Mouse (Mus musculus) embryonic facial prominence, embryonic 15.5 days (tissue): Measurements from ENCODE around the gene Atl1. TPM values are rescaled to one million over a fixed set of nuclear protein-coding genes. Genes with fewer than 3 reads are reported as not detected.

ENCODE experiments used
- ATAC-seq: fragments of 200-750 bp; cut with Nextera tagmentation; 2 replicates; pipeline ENCODE4 v1.8.0; 2017; ENCODE audit warnings: low read depth, moderate TSS enrichment; ENCODE audit not compliant: insufficient number of reproducible peaks, low FRiP score, low TSS enrichment
- H3K27ac ChIP-seq: fragments of 300-500 bp; sonication (generic); replicated peaks from 2 replicates; pipeline ENCODE4 v1.5.1; 2015; ENCODE audit warnings: mild to moderate bottlenecking, inconsistent platforms
- H3K27me3 ChIP-seq: fragments of 300-500 bp; sonication (generic); 2 replicates; pipeline ENCODE4 v1.6.1; 2015; ENCODE audit warnings: inconsistent platforms
- H3K36me3 ChIP-seq: fragments of 300-500 bp; sonication (generic); 2 replicates; pipeline ENCODE4 v1.6.1; 2015; ENCODE audit warnings: mild to moderate bottlenecking, inconsistent platforms
- H3K4me1 ChIP-seq: fragments of 300-500 bp; sonication (generic); 2 replicates; pipeline ENCODE4 v1.6.1; 2015; ENCODE audit warnings: inconsistent platforms
- H3K4me2 ChIP-seq: fragments of 300-500 bp; sonication (generic); replicated peaks from 2 replicates; pipeline ENCODE4 v1.6.1; 2015; ENCODE audit warnings: mild to moderate bottlenecking, inconsistent platforms
- H3K4me3 ChIP-seq: fragments of 300-500 bp; sonication (generic); replicated peaks from 2 replicates; pipeline ENCODE4 v1.5.1; 2015; ENCODE audit warnings: mild to moderate bottlenecking, inconsistent platforms
- H3K9ac ChIP-seq: fragments of 300-500 bp; sonication (generic); 2 replicates; pipeline ENCODE4 v1.6.1; 2015; ENCODE audit warnings: inconsistent platforms
- H3K9me3 ChIP-seq: fragments of 300-500 bp; sonication (generic); replicated peaks from 2 replicates; pipeline ENCODE4 v1.6.1; 2016; ENCODE audit warnings: inconsistent platforms
- WGBS: fragments of 180-500 bp; shearing (Covaris S2); methylation state at CpG from one replicate; pipeline ENCODE4 v1.1.7; 2015; 5-methylcytosine and 5-hydroxymethylcytosine counted together
- polyA plus RNA-seq: library from polyadenylated mRNA; unstranded; fragments of >200 nt; fragmentation: Nextera tagmentation; extraction: Ambion mirVana; gene quantifications from 2 replicates; pipeline ENCODE4 v1.2.1, GENCODE M21; 2015

Atl1 gene
- polyA plus RNA-seq, 1 experiment from 2014 or later = 7.3 TPM

DNA sequence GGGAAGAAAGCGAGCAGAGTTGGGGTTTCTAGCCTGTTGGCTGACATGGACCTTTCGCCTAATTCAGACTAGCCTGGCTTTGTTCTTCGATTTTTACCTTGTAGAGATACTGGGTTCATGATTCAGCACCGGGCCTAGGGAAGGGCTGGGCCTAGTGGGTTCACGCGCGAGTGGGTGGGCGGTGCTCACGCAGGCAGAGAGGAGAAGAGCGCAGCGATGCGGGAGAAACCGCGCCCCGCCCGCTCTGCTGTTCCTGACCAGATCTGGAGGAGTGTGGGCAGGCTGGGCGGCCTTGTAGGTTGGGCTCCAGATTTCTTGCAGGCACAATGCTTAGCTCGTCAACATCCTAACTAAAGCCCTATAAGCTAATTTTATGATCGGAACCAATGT, 16.1 kb downstream of the Atl1 start:
- no peaks in the 10 kb centered on the region for H3K9me3 ChIP-seq
- H3K27me3 ChIP-seq = no peaks in the 10 kb centered on the region
- no peak overlapping the region for H3K27ac ChIP-seq
- no peaks in the 10 kb centered on the region for H3K36me3 ChIP-seq
- H3K4me1 ChIP-seq = peaks cover 11% of the 10 kb centered on the region
- peak overlapping the region; percentile 34 for H3K4me3 ChIP-seq
- H3K4me2 ChIP-seq = peak overlapping the region; percentile 59
- H3K9ac ChIP-seq = no peak overlapping the region
- no peak for ATAC-seq
- 33% methylated on average over 19 of the region's 19 CpGs for WGBS

DNA sequence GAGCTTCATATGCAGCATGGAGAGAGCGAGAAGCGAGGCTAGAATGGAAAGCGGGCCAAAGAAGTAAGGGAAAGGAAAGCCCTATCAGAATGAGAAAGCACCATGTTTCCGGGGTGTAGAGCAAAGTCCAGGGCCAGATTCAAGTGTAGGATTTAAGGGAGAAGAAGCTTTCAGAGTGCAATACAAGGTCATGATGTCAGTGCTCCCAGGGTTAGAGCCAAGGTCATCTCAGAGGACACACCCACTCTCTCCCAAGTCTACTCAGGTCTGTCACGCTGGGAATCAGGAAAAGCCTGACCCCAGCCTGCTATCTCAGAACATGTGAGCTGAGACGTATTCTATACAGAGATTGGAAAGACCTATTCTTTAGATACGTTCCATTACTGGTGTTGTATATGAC, 19.5 kb downstream of the Atl1 start:
- Histone ChIP-seq H3K4me1 (peaks cover 11% of the 10 kb centered on the region), H3K4me2 (no peak overlapping the region), H3K27ac (no peak overlapping the region), H3K4me3 (no peak overlapping the region), H3K27me3 (no peaks in the 10 kb centered on the region), H3K9me3 (no peaks in the 10 kb centered on the region), H3K9ac (no peak overlapping the region), H3K36me3 (no peaks in the 10 kb centered on the region)
- no peak for ATAC-seq
- 86% methylated on average over 7 of the region's 7 CpGs for WGBS

DNA sequence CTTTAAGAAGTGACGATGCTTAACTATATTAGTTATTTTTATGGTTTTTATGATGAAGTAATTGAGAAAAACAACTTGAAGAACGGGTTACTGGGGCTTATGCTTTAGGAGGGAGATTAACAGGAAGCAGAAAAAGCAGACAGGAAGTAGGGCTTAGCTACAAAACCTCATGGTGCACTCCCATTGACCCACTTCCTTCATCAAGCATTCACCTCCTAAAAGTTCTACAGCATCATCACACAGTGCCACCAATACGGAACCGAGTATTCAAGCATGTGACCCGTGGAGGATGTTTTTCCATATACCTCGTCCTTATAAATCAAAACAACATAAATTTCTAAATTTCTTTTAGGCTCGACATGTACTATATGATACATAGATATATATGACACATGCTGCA, 20.3 kb downstream of the Atl1 start:
- Histone ChIP-seq H3K4me2 (no peak overlapping the region), H3K36me3 (no peaks in the 10 kb centered on the region), H3K27ac (no peak overlapping the region), H3K9me3 (no peaks in the 10 kb centered on the region), H3K4me1 (peaks cover 9% of the 10 kb centered on the region), H3K9ac (no peak overlapping the region), H3K27me3 (no peaks in the 10 kb centered on the region), H3K4me3 (no peak overlapping the region)
- 82% methylated on average over 7 of the region's 7 CpGs for WGBS
- no peak for ATAC-seq

DNA sequence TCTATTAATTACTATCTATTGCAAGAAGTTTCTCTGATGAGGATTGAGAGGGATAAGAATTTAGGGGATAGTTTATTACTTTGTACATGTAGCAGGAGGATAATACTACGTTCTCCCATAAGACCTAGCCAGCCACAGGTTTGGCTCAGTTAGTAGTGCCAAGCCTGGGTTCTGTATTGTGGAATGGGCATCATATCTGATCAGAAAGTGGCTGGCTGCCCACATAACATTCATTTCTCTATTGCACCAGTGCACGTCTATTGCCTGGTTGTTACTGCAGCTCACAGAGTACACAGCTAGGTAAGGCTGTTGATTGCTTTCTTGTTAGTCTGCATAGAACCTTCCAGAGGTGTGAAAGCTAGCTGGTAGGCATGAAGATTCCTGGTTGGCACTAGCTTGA, 25.5 kb downstream of the Atl1 start:
- WGBS = 76% methylated on average over 2 of the region's 2 CpGs
- H3K36me3 ChIP-seq = no peaks in the 10 kb centered on the region
- ATAC-seq = no peak

DNA sequence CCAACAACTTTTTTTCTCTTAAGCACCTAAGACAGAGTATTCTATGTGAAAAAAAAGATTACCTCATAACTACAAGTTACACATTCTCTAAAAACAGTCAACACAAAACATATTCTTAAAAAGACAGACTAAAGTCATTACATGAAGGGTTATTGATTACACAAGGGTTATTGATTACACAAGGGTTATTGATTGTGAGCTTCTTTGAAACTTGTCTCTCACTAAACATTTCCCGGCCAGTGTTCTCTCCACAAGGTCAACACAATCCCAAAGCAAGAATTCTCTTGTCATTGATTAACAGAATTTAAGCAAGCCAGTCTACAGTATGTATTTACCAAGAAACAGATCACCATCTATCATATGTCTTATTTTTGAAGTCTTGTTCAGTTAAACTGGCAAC, 29.7 kb downstream of the Atl1 start:
- WGBS = 81% methylated on average over 1 of the region's 1 CpGs
- no peak overlapping the region for H3K9ac ChIP-seq

More for the DNA sequence above, 25.5 kb downstream of the Atl1 start:
- Histone ChIP-seq H3K27me3 (no peaks in the 10 kb centered on the region), H3K27ac (no peak overlapping the region), H3K9me3 (no peaks in the 10 kb centered on the region), H3K4me1 (no peaks in the 10 kb centered on the region), H3K4me3 (no peak overlapping the region), H3K9ac (no peak overlapping the region), H3K4me2 (no peak overlapping the region)

DNA sequence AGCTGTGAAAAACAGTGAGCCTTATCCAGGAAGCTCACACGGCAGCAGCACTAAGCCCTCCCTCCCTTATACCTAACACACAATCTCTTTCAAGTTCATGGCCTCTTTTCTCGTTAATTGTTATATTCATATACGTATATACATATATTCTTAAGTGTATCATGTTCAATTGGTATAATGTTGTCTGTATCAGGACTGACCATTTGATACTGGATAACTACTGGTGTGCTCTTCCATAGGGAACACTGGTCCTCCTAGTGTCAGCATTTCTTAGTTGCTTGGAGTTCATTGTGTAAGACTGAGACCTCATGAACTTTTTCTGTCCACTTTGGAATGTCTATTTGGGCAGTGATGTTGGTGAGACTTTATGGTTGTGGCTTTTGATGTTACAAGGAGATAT, 30.7 kb downstream of the Atl1 start:
- Histone ChIP-seq H3K9me3 (no peaks in the 10 kb centered on the region), H3K4me2 (no peak overlapping the region), H3K4me3 (no peak overlapping the region), H3K27ac (no peak overlapping the region), H3K36me3 (no peaks in the 10 kb centered on the region), H3K4me1 (no peaks in the 10 kb centered on the region), H3K9ac (no peak overlapping the region), H3K27me3 (no peaks in the 10 kb centered on the region)
- ATAC-seq = no peak
- 74% methylated on average over 3 of the region's 3 CpGs for WGBS

More for the DNA sequence above, 29.7 kb downstream of the Atl1 start:
- Histone ChIP-seq H3K27me3 (no peaks in the 10 kb centered on the region), H3K27ac (no peak overlapping the region), H3K4me3 (no peak overlapping the region), H3K4me1 (no peaks in the 10 kb centered on the region), H3K4me2 (no peak overlapping the region), H3K9me3 (no peaks in the 10 kb centered on the region), H3K36me3 (no peaks in the 10 kb centered on the region)
- ATAC-seq = no peak

DNA sequence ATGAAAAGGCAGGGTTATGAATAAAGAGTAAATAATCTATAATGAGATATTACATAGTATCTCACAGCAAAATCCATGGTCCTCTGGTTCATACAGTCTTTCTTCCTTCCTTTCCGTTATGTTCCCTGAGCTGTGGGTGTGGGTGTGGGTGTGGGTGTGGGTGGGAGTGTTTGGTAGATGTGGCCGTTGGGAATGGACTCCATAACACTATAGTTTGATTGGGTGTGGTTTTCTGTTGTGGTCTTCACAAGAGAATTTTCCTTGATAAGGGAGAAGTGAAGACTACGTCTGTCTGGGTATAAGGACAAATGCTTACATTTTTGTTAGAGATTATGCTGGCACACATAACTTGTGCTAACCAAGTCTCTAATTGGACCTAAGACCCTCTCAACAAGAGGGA, 31.2 kb downstream of the Atl1 start:
- ATAC-seq = no peak
- Histone ChIP-seq H3K36me3 (no peaks in the 10 kb centered on the region), H3K9me3 (no peaks in the 10 kb centered on the region), H3K4me2 (no peak overlapping the region), H3K27ac (no peak overlapping the region), H3K4me1 (no peaks in the 10 kb centered on the region), H3K27me3 (no peaks in the 10 kb centered on the region), H3K4me3 (no peak overlapping the region), H3K9ac (no peak overlapping the region)
- 53% methylated on average over 3 of the region's 3 CpGs for WGBS

DNA sequence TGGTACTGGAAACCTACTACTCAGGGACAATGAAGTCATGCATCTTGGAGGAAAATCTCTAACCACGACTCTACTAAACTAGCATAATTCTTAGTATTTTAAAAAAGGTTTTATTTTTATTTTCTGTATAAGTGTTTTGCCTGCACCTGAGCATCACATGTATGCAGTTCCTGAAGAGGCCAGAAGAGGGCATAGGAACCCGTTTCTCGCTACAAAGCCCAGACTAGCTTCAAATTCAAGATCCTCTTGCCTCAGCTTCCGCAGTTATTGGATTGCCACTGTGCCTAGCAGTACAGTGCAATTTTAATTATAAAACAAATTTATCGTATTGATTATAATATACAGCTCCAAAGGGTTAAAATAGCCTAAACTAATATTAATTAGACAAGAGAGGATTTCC, 31.6 kb downstream of the Atl1 start:
- 11% methylated on average over 5 of the region's 5 CpGs for WGBS
- Histone ChIP-seq H3K27me3 (no peaks in the 10 kb centered on the region), H3K4me2 (no peak overlapping the region), H3K27ac (no peak overlapping the region), H3K9me3 (no peaks in the 10 kb centered on the region), H3K4me3 (no peak overlapping the region), H3K9ac (no peak overlapping the region), H3K4me1 (no peaks in the 10 kb centered on the region), H3K36me3 (no peaks in the 10 kb centered on the region)
- no peak for ATAC-seq

DNA sequence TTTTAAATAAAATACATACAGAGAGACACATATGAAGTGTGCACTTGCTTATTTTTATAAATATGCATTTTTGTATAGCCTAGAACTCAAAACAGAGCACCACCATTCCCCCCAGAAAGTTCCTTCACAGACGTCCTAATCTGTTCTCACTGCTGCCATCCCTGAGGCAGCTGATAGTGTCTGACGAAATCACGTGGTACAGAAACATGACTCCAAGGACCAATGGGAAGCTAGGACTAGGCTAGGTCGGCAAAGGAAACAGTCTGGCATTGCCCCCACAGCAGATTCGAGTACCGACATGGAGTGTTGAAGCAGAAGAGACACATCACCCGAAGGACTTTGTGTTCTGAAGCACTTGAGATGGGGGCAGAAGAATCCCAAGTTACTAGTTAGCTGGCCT, 34.3 kb downstream of the Atl1 start:
- H3K4me2 ChIP-seq = no peak overlapping the region
- no peaks in the 10 kb centered on the region for H3K36me3 ChIP-seq
- no peaks in the 10 kb centered on the region for H3K4me1 ChIP-seq
- no peaks in the 10 kb centered on the region for H3K27me3 ChIP-seq
- no peaks in the 10 kb centered on the region for H3K9me3 ChIP-seq
- no peak overlapping the region for H3K9ac ChIP-seq
- no peak for ATAC-seq
- no peak overlapping the region for H3K4me3 ChIP-seq
- H3K27ac ChIP-seq = no peak overlapping the region
- 50% methylated on average over 7 of the region's 7 CpGs for WGBS

DNA sequence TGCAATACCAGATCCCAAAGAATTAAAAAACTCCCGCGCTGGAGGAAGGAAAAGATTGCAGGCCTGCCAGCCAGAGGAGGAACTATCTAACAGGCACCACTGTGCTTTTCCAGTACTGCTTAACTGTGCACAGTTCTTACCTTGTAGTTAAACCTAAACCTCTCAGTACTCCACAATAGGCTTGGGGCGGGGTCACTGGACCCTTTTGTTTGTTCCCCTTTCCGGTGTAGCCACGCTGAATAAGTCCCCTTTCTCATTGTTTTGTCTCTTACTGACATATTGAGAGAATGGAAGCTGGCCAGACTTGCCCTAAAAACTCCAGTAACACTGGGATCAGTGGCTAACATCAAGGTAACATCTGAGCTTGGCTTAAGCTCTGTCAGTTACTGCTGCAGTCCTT, 45.3 kb downstream of the Atl1 start:
- no peaks in the 10 kb centered on the region for H3K27me3 ChIP-seq
- no peak for ATAC-seq
- WGBS = 87% methylated on average over 5 of the region's 5 CpGs
- no peaks in the 10 kb centered on the region for H3K4me1 ChIP-seq
- 0 out of 2 replicates have a peak, but pooled peaks cover 4% of the 10 kb centered on the region for H3K36me3 ChIP-seq
- H3K4me2 ChIP-seq = no peak overlapping the region
- no peak overlapping the region for H3K4me3 ChIP-seq
- H3K9ac ChIP-seq = no peak overlapping the region
- no peak overlapping the region for H3K27ac ChIP-seq
- no peaks in the 10 kb centered on the region for H3K9me3 ChIP-seq

DNA sequence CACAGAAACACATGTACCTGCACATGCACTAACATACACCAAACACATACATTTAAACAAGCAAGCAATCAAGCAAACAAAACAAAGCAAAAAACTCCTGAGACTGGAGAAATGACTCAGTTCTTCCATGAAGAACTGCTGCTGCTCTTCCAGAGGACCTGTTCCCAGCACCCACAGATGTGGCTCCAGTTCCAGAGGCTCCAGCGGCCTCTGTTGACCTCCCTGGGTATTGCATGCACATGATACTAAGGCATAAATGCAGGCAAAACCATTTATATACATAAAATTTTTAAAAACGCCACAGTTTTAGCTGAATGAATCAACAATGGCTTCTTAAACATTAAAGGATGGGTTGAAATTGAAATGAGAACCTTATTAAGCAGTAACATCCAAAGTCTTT, 46.9 kb downstream of the Atl1 start:
- Histone ChIP-seq H3K4me1 (no peaks in the 10 kb centered on the region), H3K27me3 (no peaks in the 10 kb centered on the region), H3K4me2 (no peak overlapping the region), H3K9ac (no peak overlapping the region), H3K27ac (no peak overlapping the region), H3K4me3 (no peak overlapping the region), H3K9me3 (no peaks in the 10 kb centered on the region), H3K36me3 (0 out of 2 replicates have a peak, but pooled peaks cover 4% of the 10 kb centered on the region)
- no peak for ATAC-seq
- WGBS = 57% methylated on average over 2 of the region's 2 CpGs

DNA sequence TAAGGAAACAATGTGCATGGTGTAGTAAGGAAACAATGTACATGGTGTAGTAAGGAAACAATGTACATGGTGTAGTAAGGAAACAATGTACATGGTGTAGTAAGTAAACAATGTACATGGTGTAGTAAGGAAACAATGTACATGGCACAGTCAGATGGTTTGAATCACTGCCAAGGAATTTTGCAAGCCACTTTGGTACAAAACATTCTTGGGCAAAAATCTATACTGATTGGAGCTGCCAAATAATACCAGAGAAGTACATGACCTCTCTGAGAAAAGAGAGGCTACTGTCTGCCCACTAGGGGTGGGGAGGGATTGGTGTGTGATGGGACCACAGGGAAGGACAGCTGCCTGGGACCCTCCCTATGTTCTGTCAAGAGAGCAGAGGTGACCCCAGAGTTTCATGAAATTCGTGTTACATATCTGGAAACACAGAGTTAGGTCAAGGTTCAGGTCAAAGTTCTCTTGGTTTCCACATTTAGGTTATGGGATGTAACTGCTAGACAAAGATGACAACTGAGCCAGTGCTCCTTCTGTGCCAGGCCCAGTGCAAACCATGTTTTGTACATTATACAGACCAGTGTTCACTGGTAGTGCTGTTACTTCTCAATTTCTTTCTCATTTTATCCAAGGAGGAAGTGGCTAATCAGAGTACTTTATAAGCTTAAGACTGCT, 49.4 kb downstream of the Atl1 start:
- WGBS = 42% methylated on average over 1 of the region's 1 CpGs

More for the DNA sequence above, 49.4 kb downstream of the Atl1 start:
- no peaks in the 10 kb centered on the region for H3K9me3 ChIP-seq
- no peak overlapping the region for H3K27ac ChIP-seq
- H3K9ac ChIP-seq = no peak overlapping the region
- H3K4me2 ChIP-seq = no peak overlapping the region
- H3K4me1 ChIP-seq = no peaks in the 10 kb centered on the region
- H3K36me3 ChIP-seq = 0 out of 2 replicates have a peak, but pooled peaks cover 4% of the 10 kb centered on the region
- no peak for ATAC-seq
- H3K27me3 ChIP-seq = no peaks in the 10 kb centered on the region
- no peak overlapping the region for H3K4me3 ChIP-seq
